In the genomic region with DNA sequence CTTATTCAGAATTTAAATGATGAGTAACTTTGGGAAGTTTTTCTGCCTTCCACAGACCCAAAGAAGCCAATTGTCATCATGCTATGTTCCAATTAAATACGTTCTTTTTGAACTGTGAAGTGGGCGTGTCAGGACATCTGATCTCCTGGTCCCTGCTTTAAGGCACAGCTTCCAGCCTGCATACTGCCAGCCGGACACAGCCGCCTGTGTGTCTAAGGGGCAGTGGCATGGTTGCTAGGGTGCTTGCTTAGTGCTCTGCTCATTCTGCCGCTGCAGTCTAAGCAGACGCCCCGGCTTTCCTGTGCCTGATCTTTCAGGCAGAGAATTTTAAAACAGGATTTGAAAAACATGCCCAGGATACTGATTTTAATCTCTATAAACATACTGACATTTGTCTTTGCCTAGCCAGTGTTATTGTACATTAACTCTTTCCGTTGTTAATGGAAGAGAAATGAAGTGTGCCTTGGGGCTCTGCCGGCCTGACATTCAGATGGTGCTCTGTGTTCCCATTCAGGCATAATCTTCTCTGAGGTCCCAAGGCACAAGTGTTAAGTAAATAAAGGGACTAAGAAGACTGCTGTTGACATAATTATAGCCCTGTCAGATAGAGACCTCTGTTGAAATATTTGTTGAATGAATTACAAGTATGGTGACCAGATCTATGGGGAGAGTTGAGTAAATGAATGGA, we compare ENCODE assay signal across 14 mouse cellular contexts.
DNase-seq lines count a peak whose midpoint lies in the region; ATAC-seq and TF ChIP-seq lines count a peak whose summit lies in the region.
"Had no signal": no experiment of that assay in that cellular context is flagged by ENCODE, and none has a peak within 500 bp of the region (broad histone marks: within the 10 kb centered on the region; RNA-seq: fewer than 3 reads in every experiment).

No protein-coding gene starts in this region.

- H3K36me3 ChIP-seq in kidney, embryonic 14.5 days (ENCODE audit: control insufficient read depth, insufficient read depth, low read length): no peaks in the 10 kb centered on the region
- 0 out of 2 replicates have a peak, but pooled peaks cover 9% of the 10 kb centered on the region for H3K36me3 ChIP-seq in lung, postnatal 0 days (ENCODE audit: insufficient read depth, low read length)

- H3K4me2 ChIP-seq in kidney, embryonic 14.5 days (replicated peaks; ENCODE audit: low read depth, low read length): no peak overlapping the region
- no peak overlapping the region for H3K4me2 ChIP-seq in lung, postnatal 0 days (replicated peaks; ENCODE audit: low read depth, low read length)
- H3K4me2 ChIP-seq: embryonic facial prominence, embryonic 15.5 days; liver, embryonic 12.5 days; neural tube, embryonic 13.5 days had no signal

- TF ChIP-seq EP300 in lung, postnatal 0 days (IDR thresholded peaks at IDR 0.05): peak; percentile 67

- no peak for DNase-seq in kidney, postnatal 14 days
- DNase-seq in testis, postnatal 10 days (ENCODE audit: low spot score): peak; percentile 33
- no peak for DNase-seq in testis, postnatal 14 days (ENCODE audit: low spot score)
- peak; percentile 39 for DNase-seq in lung, postnatal 0 days (ENCODE audit: low spot score)
- no peak for DNase-seq in urinary bladder, postnatal 10 days (ENCODE audit: low spot score)
- DNase-seq in right cerebral cortex, adult 18-20 months: no peak
- DNase-seq: cerebellum, adult 9-10 months; thymus, adult 2 months had no signal

- no peak overlapping the region for H3K27ac ChIP-seq in kidney, embryonic 14.5 days (ENCODE audit: low read depth, low read length)
- H3K27ac ChIP-seq in lung, postnatal 0 days (ENCODE audit: low read length): no peak overlapping the region
- H3K27ac ChIP-seq: embryonic facial prominence, embryonic 15.5 days; liver, embryonic 12.5 days; neural tube, embryonic 13.5 days had no signal

- TF ChIP-seq CTCF in lung, postnatal 0 days (IDR thresholded peaks at IDR 0.05): no peak

- H3K27me3 ChIP-seq in kidney, embryonic 14.5 days (ENCODE audit: control insufficient read depth, insufficient read depth, low read length): no peaks in the 10 kb centered on the region
- H3K27me3 ChIP-seq in lung, postnatal 0 days (replicated peaks; ENCODE audit: insufficient read depth, low read length): no peaks in the 10 kb centered on the region
- H3K27me3 ChIP-seq: embryonic facial prominence, embryonic 15.5 days; liver, embryonic 12.5 days; megakaryocyte, embryonic 14.5 days had no signal

- ATAC-seq in kidney, embryonic 14.5 days (ENCODE audit: low FRiP score, low TSS enrichment): peak; percentile 81
- ATAC-seq in lung, postnatal 0 days: peak; percentile 84
- ATAC-seq: intestine, embryonic 16.5 days; liver, embryonic 12.5 days had no signal

- 13% methylated on average over 9 of the region's 9 CpGs for WGBS in kidney, embryonic 14.5 days
- 23% methylated on average over 9 of the region's 9 CpGs for WGBS in lung, postnatal 0 days

- no peak overlapping the region for H3K4me3 ChIP-seq in kidney, embryonic 14.5 days (ENCODE audit: low read length)
- H3K4me3 ChIP-seq in lung, postnatal 0 days (ENCODE audit: low read depth, low read length): no peak overlapping the region
- H3K4me3 ChIP-seq: embryonic facial prominence, embryonic 15.5 days; liver, embryonic 12.5 days; megakaryocyte, embryonic 14.5 days; neural tube, embryonic 13.5 days had no signal

- H3K9ac ChIP-seq in kidney, embryonic 14.5 days (ENCODE audit: low read depth, low read length): no peak overlapping the region
- H3K9ac ChIP-seq in lung, postnatal 0 days (replicated peaks; ENCODE audit: low read depth): no peak overlapping the region
- H3K9ac ChIP-seq: embryonic facial prominence, embryonic 15.5 days; liver, embryonic 12.5 days; neural tube, embryonic 13.5 days had no signal

- H3K4me1 ChIP-seq in kidney, embryonic 14.5 days (ENCODE audit: control insufficient read depth, insufficient read depth, low read length): peaks cover 6% of the 10 kb centered on the region
- H3K4me1 ChIP-seq in lung, postnatal 0 days (ENCODE audit: insufficient read depth, low read depth, low read length): no peaks in the 10 kb centered on the region

- no peaks in the 10 kb centered on the region for H3K9me3 ChIP-seq in kidney, embryonic 14.5 days (ENCODE audit: control insufficient read depth, low read length)
- H3K9me3 ChIP-seq in lung, postnatal 0 days (ENCODE audit: low read length): no peaks in the 10 kb centered on the region
- H3K9me3 ChIP-seq: embryonic facial prominence, embryonic 15.5 days; liver, embryonic 12.5 days; megakaryocyte, embryonic 14.5 days; neural tube, embryonic 13.5 days had no signal

Comparison
In these comparisons a context has a peak if more than half of its experiments do, and no peak if none do; other contexts are left out.
1. DNase-seq: peak in testis, postnatal 10 days (single experiment) and lung, postnatal 0 days (single experiment); none in kidney, postnatal 14 days (single experiment), testis, postnatal 14 days (single experiment), urinary bladder, postnatal 10 days (single experiment) and right cerebral cortex, adult 18-20 months (single experiment).